Comparison of ENCODE assay signal across 15 mouse cellular contexts in the genomic region with DNA sequence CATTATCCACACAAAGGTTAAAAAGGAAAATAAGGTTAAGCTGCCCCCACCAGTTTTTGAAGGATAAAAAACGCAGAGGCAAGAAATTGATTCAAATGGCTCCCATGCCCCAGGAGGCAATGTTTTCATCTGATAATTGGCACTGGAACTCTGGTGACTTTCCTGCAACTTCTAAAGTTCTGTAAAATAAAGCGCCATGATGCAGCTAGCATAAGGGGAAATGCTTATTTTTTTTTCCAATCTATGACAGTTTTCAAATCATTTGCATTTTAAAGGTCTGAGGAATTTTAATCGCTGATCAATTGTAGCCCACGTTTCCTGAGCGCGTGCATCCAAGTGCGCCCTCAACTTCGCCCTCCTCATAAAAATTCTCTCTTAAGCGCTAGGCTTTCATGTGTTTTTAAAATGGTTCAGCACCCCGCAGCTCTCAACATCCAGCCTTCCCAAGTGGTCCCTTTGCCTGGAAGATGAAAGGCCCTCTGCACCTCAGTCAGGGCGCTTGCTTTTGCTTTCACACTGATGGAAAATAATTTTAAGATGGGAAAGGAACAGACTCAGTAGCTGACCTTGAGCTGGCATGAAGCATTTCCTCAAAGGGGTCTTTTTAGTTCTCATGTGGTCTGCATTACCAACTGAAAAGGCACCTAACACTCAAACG.
DNase-seq lines count a peak whose midpoint lies in the region; ATAC-seq and TF ChIP-seq lines count a peak whose summit lies in the region.
"Had no signal": no experiment of that assay in that cellular context is flagged by ENCODE, and none has a peak within 500 bp of the region (broad histone marks: within the 10 kb centered on the region; RNA-seq: fewer than 3 reads in every experiment).

No protein-coding gene starts in this region.

- no peak for TF ChIP-seq EP300 in liver, postnatal 0 days (IDR thresholded peaks at IDR 0.05; ENCODE audit: low read depth)

- no peak overlapping the region for H3K27ac ChIP-seq in forebrain, embryonic 16.5 days (ENCODE audit: low read length)
- H3K27ac ChIP-seq in midbrain, embryonic 13.5 days = 0 out of 2 replicates have a peak overlapping the region, but pooled peaks have one; percentile 37
- no peak overlapping the region for H3K27ac ChIP-seq in kidney, adult 2 months (ENCODE audit: insufficient read depth, low read depth, low read length)
- H3K27ac ChIP-seq in liver, postnatal 0 days (ENCODE audit: low read depth) = no peak overlapping the region
- H3K27ac ChIP-seq: kidney, postnatal 0 days had no signal

- TF ChIP-seq CTCF in kidney, adult 2 months (conservative IDR thresholded peaks at IDR 0.05; ENCODE audit: insufficient read depth, insufficient read length, low read depth, low read length) = no peak
- no peak for TF ChIP-seq CTCF in liver, postnatal 0 days (IDR thresholded peaks at IDR 0.05; ENCODE audit: low read depth)

- ATAC-seq in forebrain, embryonic 16.5 days = 0 out of 2 replicates have a peak, but pooled peaks have one; percentile 23
- ATAC-seq in midbrain, embryonic 13.5 days = peak; percentile 79
- ATAC-seq in liver, postnatal 0 days = no peak
- ATAC-seq: Patski had no signal

- DNase-seq in brain, adult 2 months (ENCODE audit: low read depth, low spot score) = peak; percentile 33
- peak; percentile 3 for DNase-seq in embryo, embryonic 9.5 days (ENCODE audit: extremely low spot score)
- DNase-seq in kidney, adult 2 months = no peak
- DNase-seq in ovary, adult 18-20 months (ENCODE audit: low spot score) = no peak
- no peak for DNase-seq in liver, postnatal 0 days
- DNase-seq: adrenal gland, adult 8-10 months; heart, adult 11 months; heart, postnatal 14 days; thymus, postnatal 4 days had no signal

- H3K9me3 ChIP-seq in forebrain, embryonic 16.5 days (ENCODE audit: control insufficient read depth, low read length) = no peaks in the 10 kb centered on the region
- H3K9me3 ChIP-seq in midbrain, embryonic 13.5 days = no peaks in the 10 kb centered on the region
- no peaks in the 10 kb centered on the region for H3K9me3 ChIP-seq in liver, postnatal 0 days (ENCODE audit: low read length)
- H3K9me3 ChIP-seq: megakaryocyte, embryonic 14.5 days had no signal

- no peak overlapping the region for H3K9ac ChIP-seq in forebrain, embryonic 16.5 days (replicated peaks; ENCODE audit: low read depth, low read length)
- no peak overlapping the region for H3K9ac ChIP-seq in midbrain, embryonic 13.5 days (replicated peaks)
- no peak overlapping the region for H3K9ac ChIP-seq in liver, postnatal 0 days (replicated peaks)

- no peak overlapping the region for H3K4me3 ChIP-seq in forebrain, embryonic 16.5 days (replicated peaks; ENCODE audit: low read length)
- no peak overlapping the region for H3K4me3 ChIP-seq in midbrain, embryonic 13.5 days (replicated peaks)
- H3K4me3 ChIP-seq in kidney, adult 2 months (ENCODE audit: insufficient read depth, low read depth, low read length) = no peak overlapping the region
- H3K4me3 ChIP-seq in liver, postnatal 0 days (ENCODE audit: low read depth, low read length) = no peak overlapping the region
- H3K4me3 ChIP-seq: megakaryocyte, embryonic 14.5 days had no signal

- H3K4me1 ChIP-seq in forebrain, embryonic 16.5 days (replicated peaks; ENCODE audit: control insufficient read depth, insufficient read depth, low read length) = no peaks in the 10 kb centered on the region; the same call in 1 of the 2 replicates
- peaks cover 7% of the 10 kb centered on the region; the same call in 1 of the 2 replicates for H3K4me1 ChIP-seq in midbrain, embryonic 13.5 days (replicated peaks)
- H3K4me1 ChIP-seq in kidney, adult 2 months (ENCODE audit: control insufficient read depth, insufficient read depth, low read length) = no peaks in the 10 kb centered on the region
- H3K4me1 ChIP-seq in liver, postnatal 0 days (ENCODE audit: insufficient read depth) = no peaks in the 10 kb centered on the region
- H3K4me1 ChIP-seq: megakaryocyte, embryonic 14.5 days had no signal

- no peaks in the 10 kb centered on the region for H3K36me3 ChIP-seq in forebrain, embryonic 16.5 days (ENCODE audit: control insufficient read depth, insufficient read depth)
- no peaks in the 10 kb centered on the region for H3K36me3 ChIP-seq in midbrain, embryonic 13.5 days
- no peaks in the 10 kb centered on the region for H3K36me3 ChIP-seq in kidney, adult 2 months (ENCODE audit: control insufficient read depth, insufficient read depth, low read length)
- H3K36me3 ChIP-seq in liver, postnatal 0 days (replicated peaks; ENCODE audit: insufficient read depth, low read length) = no peaks in the 10 kb centered on the region

- no peak for TF ChIP-seq POLR2A in kidney, adult 2 months (IDR thresholded peaks at IDR 0.05; ENCODE audit: low read depth, low read length)

- H3K27me3 ChIP-seq in forebrain, embryonic 16.5 days (replicated peaks; ENCODE audit: control insufficient read depth, insufficient read depth, low read length) = no peaks in the 10 kb centered on the region
- H3K27me3 ChIP-seq in midbrain, embryonic 13.5 days = no peaks in the 10 kb centered on the region
- H3K27me3 ChIP-seq in kidney, adult 2 months (replicated peaks; ENCODE audit: control insufficient read depth, insufficient read depth, low read length) = no peaks in the 10 kb centered on the region
- H3K27me3 ChIP-seq in liver, postnatal 0 days (ENCODE audit: insufficient read depth, low read length) = no peaks in the 10 kb centered on the region
- H3K27me3 ChIP-seq: CH12.LX; megakaryocyte, embryonic 14.5 days had no signal

- WGBS in forebrain, embryonic 16.5 days = 6% methylated on average over 12 of the region's 12 CpGs
- 12% methylated on average over 12 of the region's 12 CpGs for WGBS in midbrain, embryonic 13.5 days
- 23% methylated on average over 12 of the region's 12 CpGs for WGBS in kidney, adult 2 months
- WGBS in liver, postnatal 0 days (ENCODE audit: insufficient replicate concordance) = 26% methylated on average over 12 of the region's 12 CpGs

- no peak overlapping the region for H3K4me2 ChIP-seq in forebrain, embryonic 16.5 days (ENCODE audit: low read length)
- H3K4me2 ChIP-seq in midbrain, embryonic 13.5 days (replicated peaks) = peak overlapping the region; percentile 13; the same call in 1 of the 2 replicates
- H3K4me2 ChIP-seq in liver, postnatal 0 days (ENCODE audit: low read depth, low read length) = no peak overlapping the region

Comparison
In these comparisons a context has a peak if more than half of its experiments do, and no peak if none do; other contexts are left out.
1. DNase-seq: peak in brain, adult 2 months (single experiment) and embryo, embryonic 9.5 days (single experiment); none in kidney, adult 2 months (single experiment), ovary, adult 18-20 months (single experiment) and liver, postnatal 0 days (single experiment).